Mouse (Mus musculus): ENCODE results near the gene Pkig. TPM values are rescaled to one million over a fixed set of nuclear protein-coding genes. Genes with fewer than 3 reads are reported as not detected.

Pkig gene
- polyA plus RNA-seq, 1 experiment from 2014 or later: 84.9 TPM

GRCm38 (mm10) chr2:163735163-163735562, 77.0 kb downstream of the Pkig start:
- peaks cover 7% of the 10 kb centered on the region for H3K36me3 ChIP-seq (replicated peaks; ENCODE audit: insufficient read depth, low read length)
- H3K4me3 ChIP-seq (ENCODE audit: low read depth, low read length): no peak overlapping the region
- ATAC-seq: no peak; the same call in 1 of the 2 replicates
- TF ChIP-seq CTCF (IDR thresholded peaks at IDR 0.05; ENCODE audit: low read depth) (no peak), EP300 (IDR thresholded peaks at IDR 0.05; ENCODE audit: low read depth) (no peak)
- peaks cover 9% of the 10 kb centered on the region for H3K4me1 ChIP-seq (ENCODE audit: insufficient read depth)
- no peak overlapping the region for H3K9ac ChIP-seq (replicated peaks)
- no peak for DNase-seq
- no peak overlapping the region for H3K4me2 ChIP-seq (ENCODE audit: low read depth, low read length)
- no peaks in the 10 kb centered on the region for H3K9me3 ChIP-seq (ENCODE audit: low read length)
- H3K27ac ChIP-seq (ENCODE audit: low read depth): no peak overlapping the region
- WGBS (ENCODE audit: insufficient replicate concordance): 65% methylated on average over 9 of the region's 9 CpGs
- H3K27me3 ChIP-seq (ENCODE audit: insufficient read depth, low read length): no peaks in the 10 kb centered on the region

DNA sequence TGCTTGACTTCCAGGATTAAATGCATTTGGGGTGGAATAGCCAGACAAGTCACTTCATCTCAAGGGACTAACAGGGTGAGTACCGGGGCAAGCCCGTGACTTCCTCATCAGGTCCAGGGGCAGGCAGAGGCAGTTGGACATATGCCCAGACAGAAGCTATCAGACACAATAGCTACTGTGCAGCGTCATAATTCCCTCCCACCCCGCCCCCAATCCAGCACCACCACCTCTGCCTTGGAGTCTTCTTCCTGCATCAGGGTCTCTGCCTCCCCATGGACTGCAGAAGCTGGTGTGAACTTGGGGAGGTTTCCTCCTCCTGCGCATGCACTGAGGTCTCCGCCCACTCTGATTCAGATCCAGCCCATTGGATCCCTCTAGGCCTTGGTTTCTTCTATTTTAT, 77.8 kb downstream of the Pkig start:
- TF ChIP-seq CTCF (IDR thresholded peaks at IDR 0.05; ENCODE audit: low read depth) (no peak), EP300 (IDR thresholded peaks at IDR 0.05; ENCODE audit: low read depth) (no peak)
- no peak overlapping the region for H3K4me3 ChIP-seq (ENCODE audit: low read depth, low read length)
- peaks cover 3% of the 10 kb centered on the region for H3K36me3 ChIP-seq (replicated peaks; ENCODE audit: insufficient read depth, low read length)
- H3K27ac ChIP-seq (ENCODE audit: low read depth): no peak overlapping the region
- DNase-seq: peak; percentile 36
- peaks cover 9% of the 10 kb centered on the region for H3K4me1 ChIP-seq (ENCODE audit: insufficient read depth)
- no peak overlapping the region for H3K9ac ChIP-seq (replicated peaks)
- ATAC-seq: peak; percentile 46; the same call in 1 of the 2 replicates
- H3K4me2 ChIP-seq (ENCODE audit: low read depth, low read length): no peak overlapping the region
- no peaks in the 10 kb centered on the region for H3K27me3 ChIP-seq (ENCODE audit: insufficient read depth, low read length)
- WGBS (ENCODE audit: insufficient replicate concordance): 39% methylated on average over 6 of the region's 6 CpGs
- H3K9me3 ChIP-seq (ENCODE audit: low read length): no peaks in the 10 kb centered on the region

GRCm38 (mm10) chr2:163742656-163743055, 84.5 kb downstream of the Pkig start:
- TF ChIP-seq EP300 (IDR thresholded peaks at IDR 0.05; ENCODE audit: low read depth) (no peak), CTCF (IDR thresholded peaks at IDR 0.05; ENCODE audit: low read depth) (no peak)
- Histone ChIP-seq H3K27ac (ENCODE audit: low read depth) (no peak overlapping the region), H3K9ac (replicated peaks) (no peak overlapping the region), H3K9me3 (ENCODE audit: low read length) (no peaks in the 10 kb centered on the region), H3K27me3 (ENCODE audit: insufficient read depth, low read length) (no peaks in the 10 kb centered on the region), H3K4me1 (ENCODE audit: insufficient read depth) (peaks cover 22% of the 10 kb centered on the region), H3K4me2 (ENCODE audit: low read depth, low read length) (no peak overlapping the region), H3K36me3 (replicated peaks; ENCODE audit: insufficient read depth, low read length) (no peaks in the 10 kb centered on the region), H3K4me3 (ENCODE audit: low read depth, low read length) (no peak overlapping the region)
- no peak for DNase-seq
- WGBS (ENCODE audit: insufficient replicate concordance): 74% methylated on average over 5 of the region's 5 CpGs
- ATAC-seq: no peak

- Histone ChIP-seq H3K27me3 (ENCODE audit: insufficient read depth, low read length) (no peaks in the 10 kb centered on the region), H3K9me3 (ENCODE audit: low read length) (no peaks in the 10 kb centered on the region), H3K36me3 (replicated peaks; ENCODE audit: insufficient read depth, low read length) (no peaks in the 10 kb centered on the region), H3K27ac (ENCODE audit: low read depth) (no peak overlapping the region), H3K4me3 (ENCODE audit: low read depth, low read length) (no peak overlapping the region), H3K9ac (replicated peaks) (no peak overlapping the region), H3K4me1 (ENCODE audit: insufficient read depth) (peaks cover 22% of the 10 kb centered on the region), H3K4me2 (ENCODE audit: low read depth, low read length) (no peak overlapping the region)
- 23% methylated on average over 6 of the region's 6 CpGs for WGBS (ENCODE audit: insufficient replicate concordance)
- ATAC-seq (peak; percentile 47; the same call in 1 of the 2 replicates), DNase-seq (no peak)
- TF ChIP-seq CTCF (IDR thresholded peaks at IDR 0.05; ENCODE audit: low read depth) (no peak), EP300 (IDR thresholded peaks at IDR 0.05; ENCODE audit: low read depth) (no peak)
Measured at GRCm38 (mm10) chr2:163743357-163743756, 85.2 kb downstream of the Pkig start.

GRCm38 (mm10) chr2:163744801-163745570, 86.8 kb downstream of the Pkig start:
- Histone ChIP-seq H3K9ac (replicated peaks) (no peak overlapping the region; the same call in 1 of the 2 replicates), H3K27ac (ENCODE audit: low read depth) (peak overlapping the region; percentile 34; the same call in 1 of the 2 replicates), H3K4me2 (ENCODE audit: low read depth, low read length) (peak overlapping the region; percentile 18; the same call in 1 of the 2 replicates), H3K36me3 (replicated peaks; ENCODE audit: insufficient read depth, low read length) (no peaks in the 10 kb centered on the region), H3K9me3 (ENCODE audit: low read length) (no peaks in the 10 kb centered on the region), H3K27me3 (ENCODE audit: insufficient read depth, low read length) (0 out of 2 replicates have a peak, but pooled peaks cover 9% of the 10 kb centered on the region), H3K4me1 (ENCODE audit: insufficient read depth) (peaks cover 27% of the 10 kb centered on the region), H3K4me3 (ENCODE audit: low read depth, low read length) (no peak overlapping the region)
- no peak for DNase-seq
- no peak for ATAC-seq
- TF ChIP-seq CTCF (IDR thresholded peaks at IDR 0.05; ENCODE audit: low read depth) (no peak), EP300 (IDR thresholded peaks at IDR 0.05; ENCODE audit: low read depth) (no peak)
- 36% methylated on average over 10 of the region's 10 CpGs for WGBS (ENCODE audit: insufficient replicate concordance)

DNA sequence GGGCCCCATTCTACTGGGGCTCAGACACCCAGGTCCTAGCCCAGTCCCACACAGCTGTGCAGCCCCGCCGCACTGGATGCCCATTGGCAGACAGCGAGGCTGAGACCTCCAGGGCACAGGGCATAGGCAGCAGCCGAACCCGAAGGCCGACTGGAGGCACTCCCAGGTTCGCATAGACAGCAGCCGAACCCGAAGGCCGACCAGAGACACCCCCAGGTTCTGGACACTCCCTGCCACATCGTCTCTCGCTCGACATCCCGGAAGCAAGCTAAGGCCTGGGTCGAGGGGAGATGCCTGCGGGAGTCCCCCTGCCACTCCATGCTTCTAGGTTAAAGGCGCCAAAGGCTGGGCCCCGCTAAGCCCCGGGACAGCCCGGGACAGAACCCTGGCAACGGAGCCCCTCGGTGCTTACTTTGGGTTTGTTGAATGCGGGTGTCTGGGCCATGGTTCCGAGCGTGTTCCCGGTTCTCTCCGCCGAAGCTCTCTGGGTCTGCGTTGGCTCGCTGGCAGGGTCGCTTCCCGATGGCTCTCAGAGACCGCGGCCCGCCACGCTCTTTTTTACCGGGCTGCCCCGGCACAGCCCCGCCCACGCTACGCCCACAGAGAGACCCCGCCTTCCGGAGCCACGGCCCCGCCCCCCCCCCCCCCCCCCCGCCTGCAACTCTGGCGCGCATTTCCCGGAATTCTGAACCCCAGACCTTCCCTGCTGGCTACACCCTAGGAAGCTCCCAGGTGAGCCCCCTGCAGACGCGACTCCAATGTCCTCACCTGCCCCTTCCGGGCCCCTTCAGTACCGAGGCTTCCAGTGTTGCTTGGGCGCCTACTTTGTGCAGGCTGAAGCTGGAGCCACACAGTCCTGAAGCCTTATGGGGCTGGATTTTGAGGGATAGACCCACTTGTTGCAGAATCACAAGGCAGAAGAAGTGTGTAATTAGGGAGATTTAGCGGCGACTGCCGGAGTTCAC, 91.7 kb downstream of the Pkig start, which contains the start of gene Ada:
Ada (minus strand) TSS at position 593 of the 965 bp plus-strand sequence.
- H3K4me3 ChIP-seq (ENCODE audit: low read depth, low read length): peak within 1 kb of the TSS; percentile 64
- no peaks in the 10 kb centered on the region for H3K9me3 ChIP-seq (ENCODE audit: low read length)
- WGBS (ENCODE audit: insufficient replicate concordance): 2% methylated on average over 52 of the region's 57 CpGs
- peak within 1 kb of the TSS; percentile 69 for H3K9ac ChIP-seq (replicated peaks)
- DNase-seq (peak; percentile 80), ATAC-seq (peak; percentile 83)
- H3K36me3 ChIP-seq (replicated peaks; ENCODE audit: insufficient read depth, low read length): no peaks in the 10 kb centered on the region
- TF ChIP-seq EP300 (IDR thresholded peaks at IDR 0.05; ENCODE audit: low read depth) (no peak), CTCF (IDR thresholded peaks at IDR 0.05; ENCODE audit: low read depth) (no peak)
- H3K27me3 ChIP-seq (ENCODE audit: insufficient read depth, low read length): 0 out of 2 replicates have a peak, but pooled peaks cover 16% of the 10 kb centered on the region
- no peak within 1 kb of the TSS for H3K27ac ChIP-seq (ENCODE audit: low read depth)
- peaks cover 14% of the 10 kb centered on the region for H3K4me1 ChIP-seq (ENCODE audit: insufficient read depth)
- peak within 1 kb of the TSS; percentile 98 for H3K4me2 ChIP-seq (ENCODE audit: low read depth, low read length)

Measured in liver, postnatal 0 days (tissue).